Mouse (Mus musculus) inflammation-experienced regulatory T-cells, adult 16 weeks (primary cell): ENCODE data around the gene C1galt1. TPM values are rescaled to one million over a fixed set of nuclear protein-coding genes. Genes with fewer than 3 reads are reported as not detected.

Experiments
- polyA plus RNA-seq: library from polyadenylated mRNA; unstranded; fragments of 100-300 nt; shearing (Covaris generic); gene quantifications from one replicate; pipeline ENCODE4 v1.2.1, GENCODE M21; 2017

Gene C1galt1
- 4.9 TPM for polyA plus RNA-seq

DNA sequence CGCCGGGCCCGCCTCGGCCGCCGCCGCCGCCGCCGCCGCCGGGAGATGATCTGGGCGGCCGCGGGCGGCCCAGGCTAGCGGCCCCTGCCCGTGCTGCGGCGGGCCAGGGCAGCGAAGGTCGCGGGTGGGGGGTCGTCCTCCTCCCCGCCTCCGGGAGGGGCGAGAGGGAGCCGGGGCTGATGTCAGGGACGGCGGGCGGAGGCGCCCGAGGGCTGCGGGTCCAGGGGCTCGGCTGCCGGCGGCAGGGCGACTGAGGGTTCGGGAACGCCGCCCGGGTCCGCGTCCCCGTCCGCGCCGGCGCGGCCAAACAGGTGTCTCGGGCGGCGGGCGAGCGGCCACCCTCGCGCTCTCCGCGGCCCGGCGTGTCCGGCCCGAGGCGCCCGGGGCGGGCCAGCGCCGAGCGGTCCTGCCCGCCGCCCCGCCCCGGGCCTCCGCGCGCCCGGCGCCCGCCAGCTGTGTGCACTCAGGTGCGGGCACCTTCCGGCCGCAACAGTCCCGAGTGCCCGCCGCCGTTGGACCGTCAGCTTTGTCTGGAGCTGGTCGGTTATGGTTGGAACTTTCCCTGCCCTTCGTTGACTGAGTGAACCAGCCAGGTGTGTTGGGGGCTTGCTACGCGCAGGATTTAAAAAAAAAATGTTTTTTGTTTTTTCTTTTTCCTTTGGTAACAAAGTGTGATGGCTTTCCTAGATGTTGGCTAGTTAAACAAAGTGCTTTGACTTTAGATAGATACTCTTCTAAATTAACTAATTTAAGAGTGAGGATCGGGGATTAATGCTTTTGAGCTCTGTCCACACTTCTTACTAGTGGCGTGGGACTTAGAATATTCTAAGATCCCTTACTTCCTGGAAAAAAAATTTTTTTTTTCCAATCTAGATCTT is at the start of gene C1galt1:
TSS of gene C1galt1 (plus strand) at position 41 of the 878 bp plus-strand sequence.

Other genes with a start within 250 kb of the C1galt1 start
- 6.5 TPM for gene Asns, start 151.6 kb upstream of the C1galt1 start, polyA plus RNA-seq